Mouse (Mus musculus) embryo, embryonic 10.5 days (tissue): ENCODE measurements around the gene C2.

Experiments used
- DNase-seq: peaks from one replicate; pipeline ENCODE4 v3.0.0-alpha.2; 2015; ENCODE audit warnings: low spot score

The C2 gene

DNA sequence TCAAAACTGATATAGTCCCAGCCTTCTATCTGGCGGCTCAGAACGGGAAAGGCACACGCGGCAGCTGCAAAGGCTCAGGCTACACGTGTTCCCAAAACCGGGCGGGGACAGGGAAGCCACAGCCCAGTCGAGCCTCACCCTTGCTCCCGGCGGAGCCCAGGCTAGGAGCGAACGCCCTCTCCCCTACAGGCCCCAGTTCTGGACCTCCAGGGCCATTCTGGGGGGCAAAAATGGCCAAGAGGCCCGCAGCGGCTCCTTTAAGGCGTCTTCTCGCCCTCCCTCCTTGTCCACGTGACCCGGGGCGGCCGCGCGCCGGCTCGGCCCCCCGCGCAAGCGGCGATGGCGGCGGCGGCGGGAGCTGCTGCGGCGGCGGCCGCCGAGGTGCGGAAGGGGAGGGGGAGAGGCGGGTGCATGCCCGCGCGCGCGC is at the start of gene C2, which contains the start of gene Ehmt2:
Gene C2, minus strand, starts transcription at position 106 of the 427 bp plus-strand sequence.
Gene Ehmt2, plus strand, starts transcription at position 310 of the 427 bp plus-strand sequence.
- DNase-seq, result peak; percentile 88

GRCm38 (mm10) chr17:34947606-34948005 is 49.5 kb upstream of the C2 start:
- DNase-seq, result peak; percentile 71

- DNase-seq, result no peak
These were observed 48.5 kb upstream of the C2 start for GRCm38 (mm10) chr17:34946486-34947140.

DNA sequence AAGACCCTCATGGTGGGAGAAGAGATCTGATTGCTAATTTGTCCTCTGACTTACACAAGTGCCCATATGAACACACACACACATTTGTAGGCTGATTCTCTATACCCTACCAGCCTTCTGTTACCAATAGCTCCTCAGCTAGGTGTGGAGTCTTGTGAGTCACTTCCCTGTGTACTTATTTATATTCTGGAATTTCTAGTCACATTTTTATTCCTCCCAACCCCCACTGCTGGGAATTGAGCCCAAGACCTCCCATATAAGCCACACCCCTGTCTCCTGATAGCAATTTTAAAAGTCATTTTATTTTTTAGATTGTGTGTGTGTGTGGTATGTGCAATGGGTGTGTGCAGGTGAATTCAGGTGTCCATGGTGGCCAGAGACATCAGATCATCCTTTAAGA is 46.3 kb upstream of the C2 start:
- DNase-seq, result no peak

GRCm38 (mm10) chr17:34943128-34943815 is 45.2 kb upstream of the C2 start:
- DNase-seq, result no peak

DNA sequence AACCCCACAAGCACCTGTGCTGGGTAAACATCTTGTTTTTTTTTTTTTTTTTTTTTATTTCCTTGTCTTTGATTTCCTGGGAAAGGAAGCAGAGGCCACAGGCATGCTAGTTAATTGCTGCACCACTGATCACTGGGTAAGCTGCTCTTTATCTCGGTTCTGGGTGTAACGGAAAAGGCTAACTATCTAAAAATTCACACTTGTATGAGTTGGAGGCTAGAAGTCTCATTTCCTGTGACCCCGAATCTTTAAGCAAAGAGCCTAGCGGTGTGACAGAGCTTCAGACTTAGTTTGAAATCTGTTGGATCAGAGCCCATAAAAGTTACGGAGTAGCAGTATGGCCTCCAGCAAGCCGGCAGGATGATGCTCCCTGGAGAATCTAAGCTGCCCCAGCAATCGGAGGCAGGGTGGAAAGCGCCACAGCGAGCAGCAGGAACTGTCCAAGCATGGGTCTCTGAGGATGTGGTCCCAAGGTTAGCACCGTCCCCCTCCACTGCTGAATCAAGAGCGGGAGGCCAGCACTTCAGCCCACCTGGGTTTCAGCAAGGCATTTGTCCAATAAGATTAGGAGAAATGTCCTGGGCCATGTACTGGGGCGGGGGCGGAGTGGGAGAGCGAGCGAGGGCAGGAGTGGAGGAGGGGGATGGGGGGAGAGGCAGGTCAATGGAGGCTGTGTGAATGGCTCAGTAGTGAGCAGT is 43.4 kb upstream of the C2 start:
- DNase-seq, result peak; percentile 67

- no peak for DNase-seq
These were observed 40.0 kb upstream of the C2 start for GRCm38 (mm10) chr17:34937960-34938505.

DNA sequence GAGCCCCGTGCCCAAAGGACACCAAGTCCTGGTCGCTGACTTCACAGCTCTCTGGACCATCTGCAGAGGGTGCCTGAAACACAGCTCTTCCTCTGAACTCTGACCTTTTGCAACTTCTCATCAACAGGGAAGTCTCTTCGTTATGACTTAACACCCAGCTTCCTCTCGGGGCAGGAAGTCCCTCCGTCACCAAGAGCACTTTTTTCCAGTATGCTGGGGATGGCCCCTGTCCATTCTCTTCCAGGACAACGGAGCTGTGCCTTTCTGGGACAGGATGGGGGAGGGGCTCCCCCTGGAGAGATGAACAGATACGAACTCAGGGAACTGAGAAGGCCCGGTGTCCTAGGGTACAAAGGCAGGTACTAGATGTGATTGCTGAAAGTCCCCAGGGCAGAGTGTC is 36.8 kb upstream of the C2 start:
- no peak for DNase-seq

GRCm38 (mm10) chr17:34934031-34934430 is 36.0 kb upstream of the C2 start:
- no peak for DNase-seq

DNA sequence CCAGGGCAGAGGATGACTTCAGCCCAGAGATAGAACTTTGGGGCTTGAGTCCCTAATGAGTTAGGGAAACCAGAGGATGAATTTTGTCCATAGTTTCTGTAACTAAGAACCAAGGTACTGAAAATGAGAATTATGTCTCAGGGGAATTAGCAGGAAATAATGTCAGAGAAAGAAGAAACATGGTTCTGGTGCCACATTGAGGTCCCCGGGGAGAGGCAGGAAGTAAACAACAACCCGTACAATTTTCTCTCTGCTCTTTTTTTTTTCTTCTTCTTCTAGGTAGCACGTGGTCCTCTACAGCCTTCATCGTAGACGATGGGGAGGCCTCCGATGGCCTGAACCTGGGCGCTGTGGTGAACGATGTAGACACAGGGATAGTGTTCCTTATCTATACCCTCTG is 34.2 kb upstream of the C2 start:
- no peak for DNase-seq

DNA sequence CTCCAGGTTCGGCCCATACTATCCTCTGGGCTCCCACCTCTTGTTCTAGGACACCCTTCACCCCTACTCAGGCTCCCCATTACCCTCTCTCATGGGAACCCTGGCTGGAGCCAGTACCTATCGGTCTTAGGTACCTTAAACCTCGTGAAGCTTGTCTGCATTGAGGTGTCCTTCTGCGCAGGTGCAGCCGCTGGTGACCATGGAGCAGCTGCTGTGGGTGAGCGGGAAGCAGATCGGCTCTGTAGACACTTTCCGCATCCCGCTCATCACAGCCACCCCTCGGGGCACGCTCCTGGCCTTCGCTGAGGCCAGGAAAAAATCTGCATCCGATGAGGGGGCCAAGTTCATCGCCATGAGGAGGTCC is 33.7 kb upstream of the C2 start:
- peak; percentile 34 for DNase-seq

GRCm38 (mm10) chr17:34931061-34931734 is 33.1 kb upstream of the C2 start, which contains the start of gene Neu1:
TSS of gene Neu1 (plus strand) at chr17:34931253.
- DNase-seq, result peak; percentile 100

DNA sequence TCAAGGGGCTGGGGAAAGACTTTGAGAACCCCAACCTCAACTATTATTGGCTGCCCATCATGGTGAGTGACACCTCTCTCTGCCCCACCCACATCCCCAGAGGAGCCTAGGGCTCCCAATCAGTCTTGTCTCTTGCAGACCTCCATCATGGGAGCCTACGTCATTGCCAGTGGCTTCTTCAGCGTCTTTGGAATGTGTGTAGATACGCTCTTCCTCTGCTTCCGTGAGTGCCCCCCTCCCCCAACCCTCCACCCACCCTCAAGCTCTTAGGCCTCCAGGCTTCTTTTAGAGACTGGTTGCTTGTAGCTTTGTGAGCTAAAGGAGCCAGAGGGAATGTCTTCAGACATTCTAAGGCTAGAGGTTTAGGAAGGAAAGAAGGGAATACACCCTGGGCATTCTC is 30.8 kb upstream of the C2 start:
- no peak for DNase-seq

DNA sequence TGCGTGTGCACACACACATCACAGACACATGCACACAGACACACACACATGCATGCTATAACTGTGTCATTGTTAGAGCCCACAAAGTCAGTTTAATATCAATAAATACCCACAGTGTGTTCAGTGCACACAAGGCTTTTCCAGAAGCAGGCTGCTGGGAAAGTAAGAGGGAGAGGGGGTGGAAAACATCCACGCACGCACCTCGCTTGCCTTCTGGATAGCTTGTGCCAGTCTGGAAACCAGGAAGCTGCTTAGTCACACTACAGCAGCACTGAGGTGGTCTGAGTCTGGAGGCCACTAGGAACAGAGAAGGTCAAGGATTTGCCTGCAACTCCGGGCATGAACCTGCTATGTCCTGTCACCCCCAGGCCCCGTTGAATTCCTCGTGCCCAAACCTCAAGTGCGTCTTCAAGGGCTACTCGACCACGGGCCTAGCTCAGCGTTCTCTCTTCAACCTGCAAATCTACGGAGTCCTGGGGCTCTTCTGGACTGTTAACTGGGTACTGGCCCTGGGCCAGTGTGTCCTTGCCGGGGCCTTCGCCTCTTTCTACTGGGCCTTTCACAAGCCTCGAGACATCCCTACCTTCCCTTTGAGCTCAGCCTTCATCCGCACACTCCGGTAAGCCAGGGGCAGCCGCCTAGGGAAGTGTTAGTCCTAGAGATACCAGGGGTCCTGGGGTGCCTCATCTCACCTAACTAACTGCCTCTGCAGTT is 29.4 kb upstream of the C2 start:
- DNase-seq, result no peak

GRCm38 (mm10) chr17:34924258-34924657 is 26.2 kb upstream of the C2 start:
- no peak for DNase-seq

DNA sequence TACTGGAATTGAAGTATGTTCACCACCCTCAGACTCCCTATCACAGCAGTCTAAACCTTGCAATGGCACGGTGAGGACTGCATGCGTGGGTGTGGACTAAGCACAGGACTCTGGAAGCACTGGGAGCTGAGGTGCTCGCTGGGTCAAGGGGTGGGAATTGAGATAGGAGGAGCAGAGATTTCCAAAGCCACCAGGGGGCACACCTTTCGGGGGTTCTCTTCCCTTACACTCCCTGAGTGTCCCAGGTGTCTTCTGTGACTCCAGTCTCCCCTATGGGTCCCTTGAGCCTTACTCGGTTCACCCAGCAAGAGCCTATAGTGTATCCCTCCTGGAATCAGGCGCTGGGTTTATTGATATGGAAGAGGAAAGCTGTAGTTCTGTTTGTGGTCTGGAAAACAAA is 24.9 kb upstream of the C2 start:
- DNase-seq, result peak; percentile 18

GRCm38 (mm10) chr17:34917188-34917587 is 19.1 kb upstream of the C2 start:
- DNase-seq, result no peak

GRCm38 (mm10) chr17:34916316-34916715 is 18.3 kb upstream of the C2 start:
- no peak for DNase-seq

- peak; percentile 66 for DNase-seq
These were observed 17.4 kb upstream of the C2 start for GRCm38 (mm10) chr17:34915410-34915831.

DNA sequence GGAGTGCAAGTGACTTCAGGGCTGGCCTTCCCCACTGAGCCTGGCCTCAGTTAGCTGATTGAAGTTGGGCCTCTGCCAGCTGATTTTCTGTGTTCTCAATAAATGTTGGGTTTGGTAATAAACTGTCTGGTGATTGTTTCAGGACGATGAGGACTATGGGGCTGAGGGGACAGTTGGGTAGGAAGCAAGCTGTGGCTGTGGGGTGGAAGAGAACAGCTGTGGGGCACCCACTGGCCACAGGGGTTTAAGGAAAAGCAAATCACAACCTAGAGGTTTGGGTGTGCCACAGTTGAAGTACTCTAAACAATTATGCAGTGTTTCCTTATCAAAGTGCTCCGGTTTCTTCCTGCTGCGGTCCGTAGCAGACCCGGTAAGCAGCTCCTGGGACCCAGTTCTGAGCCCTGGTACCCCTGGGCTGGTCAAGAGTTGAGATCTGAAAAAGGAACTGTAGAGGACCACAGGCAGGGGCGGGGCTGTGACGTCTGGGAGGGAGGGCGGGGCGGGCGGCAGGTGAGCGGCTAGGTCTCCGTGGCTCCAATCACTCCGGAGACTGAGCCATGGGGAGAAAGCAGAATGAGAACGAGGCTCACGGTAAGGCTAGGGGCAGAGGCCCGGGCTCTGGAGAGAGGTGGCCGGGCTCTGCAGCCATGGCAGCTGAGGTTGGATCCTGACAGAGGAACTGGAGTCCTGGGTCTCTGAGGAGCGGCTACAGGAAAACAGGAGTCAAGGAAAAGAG is 16.0 kb upstream of the C2 start, which contains the start of gene Slc44a4:
Gene Slc44a4, plus strand, starts transcription at position 537 of the 736 bp plus-strand sequence.
- no peak for DNase-seq

DNA sequence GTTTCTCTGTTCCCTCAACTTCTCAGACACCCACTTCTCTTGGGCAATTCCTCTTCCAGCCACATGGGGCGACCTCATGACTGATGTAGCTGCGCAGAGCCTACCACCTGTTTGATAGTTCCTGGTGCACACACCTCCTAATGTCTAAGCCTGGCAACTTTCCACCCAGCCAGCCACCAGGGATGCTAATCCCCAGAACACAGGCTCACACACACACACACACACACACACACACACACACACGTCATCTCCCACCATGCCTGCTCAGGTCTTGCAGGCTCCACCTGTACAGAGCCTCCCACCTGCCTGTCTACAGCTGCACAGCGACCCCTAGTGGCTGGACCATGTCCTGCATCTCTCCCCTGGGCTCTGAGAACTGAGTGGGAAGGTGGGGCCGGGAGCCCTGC is 13.9 kb upstream of the C2 start:
- peak; percentile 75 for DNase-seq
